ENCODE assay signal across 12 mouse cellular contexts in the genomic region with DNA sequence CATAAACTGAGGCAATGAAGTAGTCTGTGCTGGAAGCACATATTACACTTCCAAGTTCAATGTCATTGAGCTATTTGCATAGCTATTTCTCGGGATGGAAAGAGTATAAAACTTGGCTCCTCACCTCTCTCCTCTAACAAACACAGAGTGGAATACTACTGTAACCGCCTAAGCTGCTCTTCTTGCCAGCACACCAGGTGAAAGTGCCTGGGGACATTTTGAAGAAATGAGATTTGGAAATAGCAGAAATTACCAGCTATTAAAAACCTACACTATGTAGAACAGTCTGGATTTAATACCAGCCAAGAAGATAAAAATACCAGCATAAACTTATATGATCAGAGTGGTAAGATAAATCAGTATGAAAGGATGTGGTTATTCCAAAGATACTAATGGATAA.
"Had no signal": no experiment of that assay in that cellular context is flagged by ENCODE, and none has a peak within 500 bp of the region (broad histone marks: within the 10 kb centered on the region; RNA-seq: fewer than 3 reads in every experiment).

No protein-coding gene starts in this region.

- DNase-seq: retina, postnatal 1 day; right cerebral cortex, adult 18-20 months; right cerebral cortex, postnatal 14 days; right cerebral cortex, postnatal 25 days; right cerebral cortex, postnatal 4 days; spleen, adult 18-20 months; thymus, adult 18-20 months; thymus, adult 2 months; thymus, postnatal 14 days; thymus, postnatal 25 days; thymus, postnatal 36 days; thymus, postnatal 4 days had no signal
